Mouse (Mus musculus) midbrain, embryonic 16.5 days (tissue): ENCODE data around the gene Urod. TPM values are rescaled to one million over a fixed set of nuclear protein-coding genes. Genes with fewer than 3 reads are reported as not detected.

ENCODE experiments used
- ATAC-seq: fragments of 200-750 bp; cut with Nextera tagmentation; 2 replicates; pipeline ENCODE4 v1.8.0; 2017; ENCODE audit warnings: moderate TSS enrichment
- H3K27ac ChIP-seq: fragments of 300-500 bp; sonication (generic); 2 replicates; pipeline ENCODE4 v1.5.1; 2014; ENCODE audit warnings: mild to moderate bottlenecking, low read length, mixed read lengths
- H3K27me3 ChIP-seq: fragments of 300-500 bp; sonication (generic); 2 replicates; pipeline ENCODE4 v1.6.1; 2014; ENCODE audit warnings: low read depth, low read length, mixed read lengths; ENCODE audit not compliant: control insufficient read depth, insufficient read depth
- H3K36me3 ChIP-seq: fragments of 300-500 bp; sonication (generic); 2 replicates; pipeline ENCODE4 v1.6.1; 2014; ENCODE audit warnings: mild to moderate bottlenecking, low read length, moderate library complexity, mixed read lengths; ENCODE audit not compliant: control insufficient read depth, insufficient read depth
- H3K4me1 ChIP-seq: fragments of 300-500 bp; sonication (generic); 2 replicates; pipeline ENCODE4 v1.6.1; 2014; ENCODE audit warnings: mild to moderate bottlenecking, low read length, mixed read lengths; ENCODE audit not compliant: control insufficient read depth, insufficient read depth
- H3K4me2 ChIP-seq: fragments of 300-500 bp; sonication (generic); 2 replicates; pipeline ENCODE4 v1.6.1; 2014; ENCODE audit warnings: mild to moderate bottlenecking, low read length, mixed read lengths
- H3K4me3 ChIP-seq: fragments of 300-500 bp; sonication (generic); 2 replicates; pipeline ENCODE4 v1.5.1; 2014; ENCODE audit warnings: low read depth, mild to moderate bottlenecking, low read length, moderate library complexity, mixed read lengths
- H3K9ac ChIP-seq: fragments of 300-500 bp; sonication (generic); 2 replicates; pipeline ENCODE4 v1.6.1; 2014; ENCODE audit warnings: low read depth, low read length, mixed read lengths
- H3K9me3 ChIP-seq: fragments of 300-500 bp; sonication (generic); replicated peaks from 2 replicates; pipeline ENCODE4 v1.6.1; 2014; ENCODE audit warnings: mild to moderate bottlenecking, low read length, mixed read lengths; ENCODE audit not compliant: control insufficient read depth, poor library complexity, severe bottlenecking
- WGBS: fragments of 180-500 bp; shearing (Covaris S2); extraction: QIAGEN DNeasy Blood & Tissue Kit; methylation state at CpG from one replicate; pipeline ENCODE4 v1.1.7; 2014; 5-methylcytosine and 5-hydroxymethylcytosine counted together
- polyA plus RNA-seq: library from polyadenylated mRNA; unstranded; fragments of >200 nt; fragmentation: Nextera tagmentation; extraction: Ambion mirVana; gene quantifications from 2 replicates; pipeline ENCODE4 v1.2.1, GENCODE M21; 2015

The Urod gene
- polyA plus RNA-seq, 1 experiment from 2014 or later: 51.4 TPM

DNA sequence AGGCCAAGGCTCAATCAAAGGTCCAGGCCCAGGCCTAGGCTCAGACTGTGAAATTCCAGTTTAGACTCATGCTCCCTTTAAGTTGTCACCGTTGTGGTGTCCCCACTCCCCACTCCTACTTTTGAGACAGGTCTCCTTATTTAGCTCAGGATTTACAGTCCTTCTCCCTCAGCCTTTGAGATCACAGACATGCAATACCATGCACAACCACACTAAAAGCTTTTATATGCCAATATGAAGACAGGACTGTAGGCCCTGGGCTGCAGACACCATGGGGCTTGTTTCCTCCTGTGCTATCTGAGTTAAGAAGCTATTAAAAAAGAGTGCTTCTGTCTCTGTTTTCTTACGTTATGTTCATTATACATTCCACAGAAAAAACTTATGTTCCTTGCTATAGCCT lies 23.5 kb upstream of the Urod start:
- 92% methylated on average over 2 of the region's 2 CpGs for WGBS
- Histone ChIP-seq H3K4me2 (no peak overlapping the region), H3K27me3 (no peaks in the 10 kb centered on the region), H3K27ac (no peak overlapping the region), H3K9me3 (no peaks in the 10 kb centered on the region), H3K4me3 (no peak overlapping the region), H3K9ac (no peak overlapping the region), H3K36me3 (0 out of 2 replicates have a peak, but pooled peaks cover 2% of the 10 kb centered on the region), H3K4me1 (peaks cover 10% of the 10 kb centered on the region)
- ATAC-seq: no peak

DNA sequence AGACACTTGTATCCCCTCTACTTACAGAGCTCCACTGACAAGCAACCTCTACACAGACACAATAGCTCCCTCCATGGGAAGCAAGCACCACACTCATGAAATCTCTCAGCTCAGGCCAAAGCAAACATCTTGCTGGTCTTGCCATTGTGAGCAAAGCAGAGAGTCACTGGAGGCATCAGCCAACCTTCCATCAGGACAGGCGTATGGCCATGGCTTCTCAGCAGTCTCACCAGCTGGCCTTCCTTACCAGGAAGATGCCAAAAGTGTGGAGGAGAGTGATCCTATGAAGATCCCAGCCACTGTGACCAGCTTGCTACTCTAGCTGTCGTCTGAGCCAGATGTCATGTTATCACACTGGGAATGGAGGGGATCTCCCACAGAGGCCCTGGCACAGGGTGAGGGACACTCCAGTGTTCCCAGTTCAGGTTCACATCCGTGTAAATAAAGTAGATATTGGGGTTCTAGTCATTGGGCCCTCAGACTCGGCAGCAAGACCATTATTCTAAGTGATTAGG lies 20.7 kb upstream of the Urod start:
- Histone ChIP-seq H3K27me3 (no peaks in the 10 kb centered on the region), H3K4me3 (no peak overlapping the region), H3K4me1 (peaks cover 2% of the 10 kb centered on the region), H3K9ac (no peak overlapping the region), H3K9me3 (no peaks in the 10 kb centered on the region), H3K36me3 (no peaks in the 10 kb centered on the region), H3K4me2 (no peak overlapping the region), H3K27ac (no peak overlapping the region)
- 60% methylated on average over 4 of the region's 4 CpGs for WGBS
- no peak for ATAC-seq

DNA sequence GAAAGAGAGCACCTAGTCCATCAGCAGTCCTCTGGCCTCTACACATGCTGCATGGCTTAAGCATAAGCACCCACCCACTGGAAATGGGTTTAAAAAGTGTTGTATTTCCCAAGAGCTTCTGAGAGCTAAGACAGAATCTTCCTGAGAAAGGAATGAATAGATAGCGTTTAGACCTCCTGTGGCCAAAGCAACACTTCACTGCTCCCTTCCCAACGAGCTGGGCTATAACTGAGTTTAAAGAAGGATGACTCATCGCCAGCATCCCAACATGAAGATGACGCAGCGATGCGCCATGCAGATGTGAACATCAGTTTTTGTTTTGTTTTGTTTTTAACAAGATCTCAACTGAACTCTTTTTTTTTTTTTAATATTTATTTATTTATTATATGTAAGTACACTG lies 19.4 kb upstream of the Urod start:
- no peak for ATAC-seq
- WGBS: 80% methylated on average over 6 of the region's 6 CpGs
- no peak overlapping the region for H3K27ac ChIP-seq

DNA sequence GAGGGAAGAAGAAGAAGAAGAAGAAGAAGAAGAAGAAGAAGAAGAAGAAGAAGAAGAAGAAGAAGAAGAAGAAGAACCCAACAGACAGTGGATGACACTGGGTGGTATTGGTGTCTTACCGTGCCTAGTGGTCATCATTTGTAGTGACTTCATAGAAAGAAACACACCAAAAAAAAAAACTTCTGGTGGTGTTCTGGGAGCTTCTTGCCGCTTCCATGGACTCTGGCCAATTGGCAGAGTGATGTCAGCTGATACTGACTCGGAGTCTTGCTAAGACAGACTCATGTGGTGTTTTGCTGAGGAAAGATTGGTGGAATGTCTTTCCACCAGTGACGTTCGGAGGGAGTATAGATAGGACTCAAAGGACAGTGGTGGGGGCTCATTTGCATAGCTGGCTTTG lies 16.0 kb upstream of the Urod start:
- Histone ChIP-seq H3K4me1 (no peaks in the 10 kb centered on the region), H3K9ac (no peak overlapping the region), H3K27me3 (no peaks in the 10 kb centered on the region), H3K36me3 (no peaks in the 10 kb centered on the region), H3K27ac (no peak overlapping the region), H3K4me3 (no peak overlapping the region), H3K9me3 (no peaks in the 10 kb centered on the region), H3K4me2 (no peak overlapping the region)
- WGBS: 94% methylated on average over 5 of the region's 5 CpGs
- ATAC-seq: no peak

More for the DNA sequence above, 19.4 kb upstream of the Urod start:
- Histone ChIP-seq H3K4me1 (no peaks in the 10 kb centered on the region), H3K36me3 (no peaks in the 10 kb centered on the region), H3K4me3 (no peak overlapping the region), H3K27me3 (no peaks in the 10 kb centered on the region), H3K9me3 (no peaks in the 10 kb centered on the region), H3K4me2 (no peak overlapping the region), H3K9ac (no peak overlapping the region)

DNA sequence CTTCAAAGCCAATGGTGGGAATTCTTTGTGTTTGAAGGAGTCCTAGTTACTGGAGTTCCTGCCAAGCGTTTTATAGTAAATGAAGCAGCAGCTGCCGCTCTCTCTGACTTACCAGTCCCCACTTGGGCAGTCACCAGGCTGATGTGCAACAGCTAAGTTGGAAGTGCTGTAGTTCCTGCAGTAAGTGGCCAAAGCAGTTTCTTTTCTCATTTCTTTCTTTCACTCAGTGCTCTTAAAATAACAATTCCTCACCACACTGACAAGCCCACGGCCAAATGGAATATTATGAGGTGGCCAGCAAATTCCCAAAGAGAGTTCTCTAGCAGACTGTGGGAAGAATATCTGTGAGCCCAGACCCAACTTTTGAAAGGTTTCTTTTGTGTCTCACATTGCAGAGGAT lies 12.8 kb upstream of the Urod start:
- ATAC-seq: no peak
- no peak overlapping the region for H3K9ac ChIP-seq
- no peaks in the 10 kb centered on the region for H3K9me3 ChIP-seq

DNA sequence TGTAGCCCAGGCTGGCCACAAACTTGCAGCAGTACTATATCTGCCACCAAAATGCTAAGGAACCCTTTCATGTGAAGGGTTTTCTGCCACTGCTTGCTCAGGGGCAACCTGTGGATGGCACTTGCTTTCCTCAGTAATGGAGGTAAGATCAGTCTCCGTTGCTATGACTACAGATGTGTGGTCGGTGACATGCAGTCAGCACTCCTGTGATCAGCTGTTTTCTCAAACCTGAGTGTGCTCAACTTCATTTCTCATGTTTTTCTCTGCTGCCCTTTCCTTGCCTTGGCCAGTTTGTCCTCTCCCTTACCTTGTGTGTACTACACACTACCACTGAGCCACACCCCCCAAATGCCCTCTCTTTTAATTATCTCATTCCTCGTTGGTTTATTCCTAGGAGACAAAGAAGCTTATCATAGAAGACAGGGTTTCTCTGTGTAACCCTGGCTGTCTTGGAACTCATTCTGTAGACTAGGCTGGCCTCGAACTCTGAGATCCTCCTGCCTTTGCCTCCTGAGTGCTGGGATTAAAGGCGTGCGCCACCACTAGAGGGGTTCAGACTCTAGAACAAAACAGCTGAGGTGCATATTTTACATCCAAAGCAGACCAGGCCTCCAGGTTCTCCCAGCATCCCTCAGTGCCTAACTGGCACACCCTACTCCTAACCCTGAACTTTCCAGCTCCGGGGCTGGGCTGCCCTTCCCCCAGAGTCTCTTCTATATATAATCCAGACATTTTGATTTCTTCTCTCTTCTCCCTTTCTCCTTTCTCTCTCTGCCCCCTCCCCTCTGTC lies 11.6 kb upstream of the Urod start:
- ATAC-seq: 0 out of 2 replicates have a peak, but pooled peaks have one; percentile 52
- no peaks in the 10 kb centered on the region for H3K27me3 ChIP-seq
- WGBS: 74% methylated on average over 7 of the region's 7 CpGs
- H3K9ac ChIP-seq: no peak overlapping the region
- no peaks in the 10 kb centered on the region for H3K9me3 ChIP-seq
- H3K27ac ChIP-seq: no peak overlapping the region
- no peak overlapping the region for H3K4me3 ChIP-seq
- peaks cover 22% of the 10 kb centered on the region for H3K36me3 ChIP-seq
- no peak overlapping the region for H3K4me2 ChIP-seq
- no peaks in the 10 kb centered on the region for H3K4me1 ChIP-seq

More for the DNA sequence above, 12.8 kb upstream of the Urod start:
- no peak overlapping the region for H3K4me3 ChIP-seq
- 72% methylated on average over 3 of the region's 3 CpGs for WGBS
- H3K4me2 ChIP-seq: no peak overlapping the region
- peaks cover 16% of the 10 kb centered on the region for H3K36me3 ChIP-seq
- no peaks in the 10 kb centered on the region for H3K27me3 ChIP-seq
- H3K27ac ChIP-seq: no peak overlapping the region
- H3K4me1 ChIP-seq: no peaks in the 10 kb centered on the region

DNA sequence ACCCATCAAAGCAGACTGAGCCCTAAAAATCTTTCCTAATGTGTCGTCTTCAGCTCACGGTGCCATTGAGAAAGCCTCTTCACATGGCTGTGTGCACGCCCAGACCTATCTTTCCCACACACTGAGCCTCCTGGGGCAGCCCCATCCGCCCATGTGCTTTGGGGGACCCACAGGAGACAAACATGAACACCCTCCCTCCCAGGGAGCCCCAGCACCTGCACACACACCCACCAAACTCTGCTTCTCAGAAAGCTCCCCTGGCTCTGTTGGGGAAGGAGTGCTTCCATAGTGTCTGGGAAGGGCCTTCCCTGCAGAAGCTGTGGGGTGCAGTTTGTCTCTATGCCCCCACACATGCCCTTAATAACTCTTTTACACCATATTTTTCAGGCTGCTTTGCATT lies 10.4 kb upstream of the Urod start:
- Histone ChIP-seq H3K9me3 (no peaks in the 10 kb centered on the region), H3K27me3 (no peaks in the 10 kb centered on the region), H3K4me1 (no peaks in the 10 kb centered on the region), H3K36me3 (peaks cover 27% of the 10 kb centered on the region), H3K9ac (no peak overlapping the region), H3K4me3 (no peak overlapping the region), H3K4me2 (no peak overlapping the region), H3K27ac (no peak overlapping the region)
- 91% methylated on average over 4 of the region's 4 CpGs for WGBS
- ATAC-seq: no peak

DNA sequence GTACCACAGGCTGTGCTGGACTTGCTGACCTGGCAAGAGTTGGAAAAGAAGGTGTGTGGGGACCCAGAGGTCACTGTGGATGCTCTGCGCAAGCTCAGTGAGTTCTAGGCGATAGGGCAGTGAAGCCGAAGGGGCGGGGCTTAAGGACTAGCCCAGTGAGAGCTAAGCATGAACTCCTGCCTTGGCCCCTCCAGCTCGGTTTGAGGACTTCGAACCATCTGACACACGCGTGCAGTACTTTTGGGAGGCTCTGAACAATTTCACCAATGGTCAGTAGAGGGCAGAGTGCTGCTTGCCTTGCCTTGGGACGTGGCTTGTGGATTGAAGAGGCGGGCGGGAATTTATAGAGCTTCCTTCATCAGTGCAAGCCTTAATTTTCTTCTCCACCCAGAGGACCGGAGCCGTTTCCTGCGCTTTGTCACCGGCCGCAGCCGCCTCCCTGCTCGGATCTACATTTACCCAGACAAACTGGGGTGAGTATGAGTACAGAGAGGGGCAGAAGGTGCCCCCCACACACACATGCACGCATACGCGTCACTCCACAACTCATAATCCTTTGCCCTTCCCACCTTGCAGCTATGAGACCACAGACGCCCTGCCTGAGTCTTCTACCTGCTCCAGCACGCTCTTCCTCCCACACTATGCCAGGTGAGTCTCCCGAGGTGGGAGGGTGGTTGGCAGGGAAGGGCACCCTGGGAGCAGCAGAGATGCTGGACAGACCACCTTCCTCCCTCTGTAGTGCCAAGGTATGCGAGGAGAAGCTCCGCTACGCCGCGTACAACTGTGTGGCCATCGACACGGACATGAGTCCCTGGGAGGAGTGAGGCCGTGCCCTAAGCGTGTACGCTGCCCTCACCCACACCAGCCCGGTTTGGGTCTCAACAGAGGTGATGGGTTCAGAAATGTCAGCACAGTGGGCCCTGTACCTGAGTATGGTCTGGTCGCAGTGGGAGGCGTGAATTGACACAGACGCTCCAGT lies 8.6 kb upstream of the Urod start:
- no peak overlapping the region for H3K4me2 ChIP-seq
- 0 out of 2 replicates have a peak, but pooled peaks have one; percentile 38 for ATAC-seq
- no peak overlapping the region for H3K4me3 ChIP-seq
- H3K36me3 ChIP-seq: peaks cover 40% of the 10 kb centered on the region
- no peak overlapping the region for H3K9ac ChIP-seq
- H3K27ac ChIP-seq: no peak overlapping the region
- no peaks in the 10 kb centered on the region for H3K4me1 ChIP-seq
- WGBS: 53% methylated on average over 38 of the region's 38 CpGs
- no peaks in the 10 kb centered on the region for H3K9me3 ChIP-seq
- no peaks in the 10 kb centered on the region for H3K27me3 ChIP-seq
